Mouse (Mus musculus) kidney, postnatal 36 days (tissue): ENCODE measurements around the gene Krtap17-1.

Experiments
- DNase-seq, 2 experiments: peaks; one replicate each; pipeline ENCODE4 v3.0.0; 2021 to 2022; ENCODE audit warnings: mixed read lengths in 2 of 2

Gene Krtap17-1

GRCm38 (mm10) chr11:99964213-99964612 is 29.6 kb downstream of the Krtap17-1 start:
- DNase-seq, result no peak

GRCm38 (mm10) chr11:99948175-99948574 is 45.6 kb downstream of the Krtap17-1 start, which contains the start of gene Krtap9-5:
Gene Krtap9-5, plus strand, starts transcription at chr11:99948475.
- DNase-seq, result no peak
